Mouse (Mus musculus): ENCODE measurements at regions not wholly inside any gene's neighbourhood (a gene's known extent, or its start where the extent isn't known, plus 50 kb on each side); places are given as distances from the start of the nearest gene placed in this dataset.

DNA sequence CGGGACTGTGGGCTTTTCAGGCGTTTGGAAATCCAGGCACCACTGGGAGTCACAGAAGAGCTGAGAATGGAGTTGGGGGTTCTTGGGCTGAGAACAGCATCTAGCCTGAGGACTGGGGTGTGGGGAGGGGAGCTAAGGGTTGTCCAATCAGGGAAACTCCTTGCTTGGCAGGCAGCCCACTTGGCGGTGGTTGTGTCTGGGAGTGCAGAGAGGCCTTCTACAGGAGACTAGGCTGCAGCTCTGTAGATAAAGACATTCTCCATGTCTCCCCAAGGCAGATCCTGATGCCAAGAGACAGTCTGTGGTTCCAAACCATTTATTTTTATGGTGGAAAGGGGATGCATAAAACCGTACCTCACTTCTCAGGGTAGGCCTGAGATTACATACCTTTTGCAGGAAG is 774.6 kb downstream of the Brinp1 start:
- DNase-seq: no peak

DNA sequence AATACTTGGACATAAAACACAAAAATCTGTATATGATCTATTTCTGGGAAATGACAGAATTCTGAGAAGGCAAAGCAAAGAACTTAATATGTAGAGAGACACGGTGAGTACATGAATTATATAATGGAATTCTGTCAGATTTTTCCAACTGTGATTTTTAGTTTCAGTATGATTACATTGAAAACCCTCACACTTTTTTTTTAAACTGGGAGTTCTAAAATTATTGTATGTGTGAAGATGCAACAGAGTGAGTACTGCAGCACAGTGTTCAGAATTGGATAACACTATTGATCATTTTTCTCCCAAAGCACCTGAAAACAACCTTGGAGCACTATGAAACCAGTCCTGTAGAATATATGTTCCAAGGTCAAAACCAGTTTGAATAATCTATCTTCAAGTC is 797.7 kb downstream of the Brinp1 start:
- no peak for DNase-seq

DNA sequence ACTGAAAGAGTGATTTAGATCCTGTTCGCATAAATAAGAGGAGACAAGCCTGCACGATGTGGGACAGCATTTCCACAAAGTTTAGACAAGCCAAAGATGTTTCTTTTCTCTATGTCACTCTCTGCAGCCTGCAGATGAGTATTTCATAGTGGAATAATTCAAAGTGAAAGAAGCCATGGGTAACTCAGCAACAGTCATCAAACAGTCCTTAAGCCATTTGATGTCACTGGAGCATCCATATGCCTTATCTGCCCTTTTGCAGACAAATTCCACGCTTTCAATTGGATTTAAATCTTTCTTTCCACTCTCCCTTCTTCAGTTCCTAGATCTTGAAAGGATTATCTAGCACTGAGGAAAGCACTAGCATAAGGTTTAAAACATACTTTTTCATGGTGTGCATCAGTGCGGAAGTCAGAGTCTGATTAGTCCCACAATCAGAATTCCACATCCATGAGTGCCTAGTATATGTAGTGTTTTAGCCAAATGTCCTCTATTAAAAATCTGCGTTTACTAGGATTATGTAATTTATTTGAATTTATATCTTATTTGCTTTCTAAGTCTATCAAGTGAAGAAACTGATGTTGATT is 805.6 kb downstream of the Brinp1 start:
- no peak for DNase-seq

DNA sequence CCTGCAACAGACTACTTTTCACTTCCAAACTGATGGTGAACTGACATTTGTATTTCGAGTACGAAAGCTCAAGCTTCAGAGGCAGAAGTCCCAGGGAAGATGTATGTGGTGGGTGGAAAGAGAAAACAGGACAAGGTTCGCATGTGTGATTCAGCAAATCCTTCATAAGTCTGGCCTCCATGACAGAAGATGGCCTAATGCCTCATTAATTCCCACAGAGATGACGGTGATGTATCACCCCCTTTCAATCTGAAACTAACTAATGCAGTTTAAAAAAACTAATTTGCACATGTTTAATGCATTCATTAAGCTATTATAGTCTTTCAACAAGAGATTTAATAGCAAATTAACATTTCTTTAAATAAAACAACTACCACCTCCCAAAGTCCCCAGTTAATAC is 826.1 kb downstream of the Brinp1 start:
- DNase-seq: no peak

DNA sequence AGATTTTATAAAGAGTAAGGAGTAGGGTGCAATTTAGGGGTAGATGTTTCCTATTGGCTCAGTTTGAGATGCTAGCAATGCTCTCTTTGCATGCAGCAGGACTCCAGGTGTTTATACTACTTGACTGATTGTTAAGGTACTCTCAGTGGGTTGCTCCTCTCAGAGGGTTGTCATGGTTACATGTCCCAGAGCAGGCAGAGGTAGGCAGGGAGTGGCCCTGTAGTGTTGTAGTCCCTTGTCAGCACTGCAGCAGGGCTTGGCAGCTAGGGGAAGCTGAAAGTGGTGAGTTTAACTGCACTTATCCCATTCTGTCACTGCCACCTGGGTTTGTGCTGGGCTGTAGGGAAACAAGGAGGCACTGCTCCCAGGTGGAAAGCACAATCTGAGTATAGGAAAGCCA is 839.7 kb downstream of the Brinp1 start:
- DNase-seq: no peak

DNA sequence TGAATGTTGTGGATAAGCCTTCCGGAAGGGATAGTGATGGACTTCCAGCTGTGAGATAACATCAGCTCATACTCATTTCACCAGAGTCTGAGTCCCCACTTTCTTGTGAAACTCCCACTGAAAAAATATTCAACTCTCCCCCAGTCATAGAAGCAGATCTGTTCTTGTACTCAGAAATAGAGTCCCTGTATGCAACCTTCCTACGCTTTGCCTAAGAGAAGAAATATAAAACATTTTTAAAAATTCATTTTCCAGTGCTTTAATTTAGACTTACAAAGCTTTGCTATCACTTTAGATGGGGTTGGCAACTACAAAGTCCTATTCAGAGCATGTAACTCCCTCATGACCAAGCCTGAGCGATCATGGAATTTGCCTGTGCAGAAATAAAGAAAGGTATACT is 868.9 kb downstream of the Brinp1 start:
- no peak for DNase-seq

DNA sequence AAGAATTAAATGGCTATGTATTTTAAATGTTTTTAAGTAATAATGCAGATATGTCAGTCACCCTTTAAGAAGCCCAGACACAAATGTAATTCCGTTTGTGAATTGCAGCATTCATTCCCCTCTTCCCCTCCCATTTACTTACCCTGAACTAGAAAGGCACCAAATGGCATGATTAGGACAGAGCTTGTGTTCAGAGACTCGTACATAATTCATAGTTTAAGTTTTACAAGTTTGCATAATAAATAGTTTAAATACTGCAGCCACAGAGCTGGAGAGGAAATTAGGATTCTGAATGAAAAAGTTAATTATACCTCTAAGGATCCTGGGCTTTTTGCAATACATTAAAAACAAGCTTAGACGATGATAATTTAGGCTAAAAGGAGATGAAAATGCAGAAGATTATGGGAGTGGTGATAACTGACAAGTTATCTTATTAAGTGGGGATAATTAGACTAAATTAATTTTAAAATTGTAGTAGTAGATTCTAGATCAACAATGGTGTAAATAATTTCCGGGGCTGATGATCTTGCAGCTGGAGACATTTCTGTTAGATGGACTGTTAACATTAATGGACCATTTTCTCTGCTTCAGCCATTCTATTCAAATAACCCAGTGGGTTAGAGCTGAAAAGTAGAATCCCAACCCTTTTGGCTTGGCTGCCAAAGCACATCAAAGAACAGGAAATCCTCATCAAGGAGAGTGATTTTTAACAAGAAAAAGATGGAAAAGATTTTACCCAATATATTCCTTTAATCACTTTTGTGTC is 897.2 kb downstream of the Brinp1 start:
- DNase-seq: no peak

DNA sequence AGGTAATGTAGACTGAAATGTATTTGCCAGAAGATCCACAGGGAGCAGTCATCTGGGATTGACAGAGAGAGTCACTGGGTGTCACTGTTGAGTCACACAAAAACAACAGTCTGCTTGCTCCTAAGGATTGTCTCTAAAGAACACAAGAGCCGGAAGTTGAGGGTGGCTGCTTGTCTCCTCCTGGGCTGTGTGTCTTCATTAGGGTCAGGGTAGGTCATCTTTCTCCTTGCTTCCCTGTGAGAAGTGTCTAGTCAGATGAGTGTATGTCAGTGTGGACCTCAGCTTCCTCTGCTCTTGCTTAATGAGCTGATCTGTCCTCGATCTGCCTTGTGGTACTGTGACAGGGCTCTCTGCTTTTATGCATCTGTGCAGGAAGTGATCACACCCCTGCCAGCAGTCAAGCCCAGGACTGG is 931.3 kb downstream of the Brinp1 start:
- peak; percentile 36 for DNase-seq

DNA sequence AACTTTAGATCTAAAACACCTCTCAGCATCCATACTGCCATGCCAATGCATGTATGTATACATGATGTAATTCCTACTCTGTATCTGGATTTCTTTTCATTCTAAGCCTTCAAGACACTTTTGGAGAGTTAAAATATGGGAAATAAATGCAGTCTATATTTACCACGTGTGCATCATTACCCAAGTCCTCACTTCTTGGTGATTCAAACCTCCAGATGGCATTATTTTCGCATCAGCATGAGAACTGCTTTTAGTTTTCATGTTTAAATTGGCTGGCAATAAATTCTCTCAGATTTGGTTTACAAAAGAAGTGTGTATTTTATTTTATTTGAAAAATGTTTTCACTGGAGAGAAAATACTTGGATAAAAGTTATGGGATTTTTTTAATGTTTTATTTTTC is 942.8 kb downstream of the Brinp1 start:
- DNase-seq: no peak

DNA sequence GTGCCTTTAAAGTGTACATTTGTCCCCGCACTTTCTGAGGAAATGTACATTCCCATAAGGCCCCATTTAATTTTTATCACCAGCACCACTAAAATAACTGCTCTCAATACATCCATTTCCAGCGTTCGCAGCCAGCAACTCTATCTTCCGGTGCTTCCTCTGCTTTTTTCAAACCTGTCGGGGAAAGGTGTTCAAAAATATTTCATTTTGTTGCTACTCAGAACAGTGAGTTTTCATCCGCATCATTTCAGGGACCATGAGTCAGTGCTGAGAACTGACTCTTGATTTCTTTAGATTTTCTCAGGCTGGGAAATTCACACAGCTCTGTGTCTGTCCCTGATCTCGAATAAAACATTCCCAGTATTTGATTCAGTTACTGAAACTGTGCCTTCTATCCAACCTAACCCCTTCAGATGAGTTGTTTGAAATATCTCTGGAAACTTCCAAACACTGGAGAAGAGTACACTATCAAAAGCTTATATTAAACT is 959.4 kb downstream of the Brinp1 start:
- no peak for DNase-seq

DNA sequence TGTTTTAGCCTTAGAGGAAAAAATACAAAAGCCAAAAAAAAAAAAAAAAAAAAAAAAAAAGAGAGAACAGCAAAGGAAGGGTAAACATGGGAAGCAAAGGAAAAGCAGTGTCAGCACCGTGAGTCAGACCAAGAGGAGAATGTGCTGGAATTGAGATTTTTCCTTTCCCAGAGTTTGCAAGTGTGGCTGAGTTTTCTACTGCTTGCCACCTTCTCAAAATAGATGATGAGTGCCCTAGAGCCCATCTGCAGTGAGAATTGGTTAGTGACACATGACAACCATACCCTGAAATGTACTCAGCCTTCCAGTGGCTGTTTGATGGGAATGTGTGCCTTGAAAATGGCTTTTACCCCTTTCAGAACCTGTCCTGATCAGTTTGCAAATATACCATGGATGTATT is 990.7 kb downstream of the Brinp1 start:
- DNase-seq: no peak

DNA sequence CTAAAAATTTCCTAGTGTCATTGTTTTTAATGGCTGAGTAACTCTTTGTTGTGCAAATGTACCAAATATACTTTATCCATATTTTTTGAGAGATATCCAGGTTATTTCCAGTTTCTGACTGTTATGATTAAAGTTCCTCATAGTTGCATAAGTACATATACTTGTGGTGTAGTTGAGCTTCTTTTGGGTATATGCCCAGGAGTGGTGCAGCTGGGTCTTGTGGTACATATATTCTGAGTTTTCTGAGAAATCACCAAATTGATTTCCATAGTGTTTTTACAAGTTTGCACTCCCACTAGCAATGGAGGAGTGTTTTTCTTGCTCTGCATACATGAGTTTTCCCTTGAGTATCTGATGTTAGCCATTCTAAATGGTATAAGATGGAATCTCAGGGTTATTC is 1006.2 kb downstream of the Brinp1 start:
- DNase-seq: no peak

DNA sequence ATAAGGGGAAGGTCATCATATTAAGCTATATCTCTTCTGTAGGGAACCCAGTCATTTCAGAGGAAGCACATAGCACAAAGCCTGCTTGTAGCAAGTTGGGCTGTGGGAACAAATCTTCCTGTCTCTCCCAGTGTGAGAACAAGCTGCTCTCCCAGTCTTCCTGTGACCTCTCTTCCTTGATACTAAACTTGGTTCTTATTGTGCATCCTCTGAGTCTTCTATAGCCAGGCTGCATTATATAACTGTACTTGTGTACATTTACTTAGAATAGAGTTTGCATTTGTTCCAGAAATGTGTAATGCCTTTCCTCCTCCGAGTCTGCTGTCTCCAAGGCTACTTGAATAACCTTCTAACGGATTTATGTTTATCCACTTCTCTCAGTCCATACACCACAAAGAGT is 1021.7 kb downstream of the Brinp1 start:
- DNase-seq: no peak

DNA sequence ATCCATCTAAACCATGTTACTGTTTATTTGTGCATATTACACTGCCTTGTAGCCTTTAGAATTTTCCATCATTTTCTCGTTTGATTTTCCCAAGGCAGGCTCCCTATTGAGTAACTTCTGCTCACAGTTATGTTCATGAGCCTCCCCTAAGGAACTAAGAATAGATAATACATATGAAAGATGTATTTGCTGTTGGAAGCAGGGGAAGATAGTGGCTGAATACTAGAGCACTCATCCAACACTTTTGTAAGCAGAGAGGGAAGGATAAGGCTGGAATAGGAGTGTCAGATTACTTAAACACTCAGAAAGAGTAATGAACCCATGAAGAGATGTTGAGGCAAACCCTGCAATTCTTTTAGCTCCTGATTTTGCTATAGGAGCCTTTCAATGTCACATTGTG is 1055.1 kb downstream of the Brinp1 start:
- no peak for DNase-seq

DNA sequence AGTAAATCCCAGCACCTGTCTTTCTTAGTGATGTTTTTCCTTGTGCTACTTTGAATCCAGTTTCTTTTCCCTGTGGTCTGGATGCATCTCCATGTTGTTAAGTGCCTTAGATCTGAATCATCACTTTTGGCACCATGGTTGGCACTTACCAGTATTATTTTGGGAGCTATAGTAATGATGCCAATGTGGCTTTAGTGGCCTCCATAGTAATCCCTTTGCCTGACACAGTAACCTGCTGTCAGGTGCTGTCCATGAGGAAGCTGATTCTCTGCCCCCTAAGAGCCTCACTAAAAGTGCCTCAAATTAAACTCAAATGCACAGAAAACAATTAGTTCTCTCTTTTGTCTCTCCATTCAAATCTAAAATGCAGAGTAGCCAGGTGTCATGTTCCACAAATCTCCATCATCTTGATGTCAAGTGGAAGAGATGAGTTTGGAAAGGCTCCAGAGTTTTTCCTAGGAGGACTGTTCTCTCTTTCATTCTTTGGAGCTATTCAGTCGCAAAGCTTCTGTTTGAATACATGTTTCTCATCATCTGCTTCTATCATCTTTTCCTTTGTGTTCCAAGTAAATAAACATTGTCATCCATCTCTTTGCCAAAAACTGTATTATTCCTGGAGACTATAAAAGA is 1062.1 kb downstream of the Brinp1 start:
- DNase-seq: no peak

DNA sequence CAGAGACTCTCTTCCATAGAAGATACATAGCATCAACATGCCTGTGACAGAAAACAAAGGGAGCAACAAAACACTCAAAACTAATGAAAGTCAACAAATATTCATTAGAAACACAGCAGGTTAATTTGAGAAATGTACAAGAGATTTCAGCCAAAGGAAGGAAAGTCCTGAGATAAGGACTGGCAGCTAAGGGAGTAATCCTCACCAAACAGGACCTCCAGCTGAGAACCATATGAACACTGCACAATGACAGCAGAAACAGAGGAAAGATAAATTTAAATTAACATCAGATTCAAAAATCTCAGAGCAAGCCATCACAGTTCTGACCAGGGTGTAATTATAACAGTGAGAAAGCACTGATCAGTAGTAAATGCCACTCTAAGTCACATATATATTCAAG is 1060.6 kb downstream of the Tlr4 start:
- no peak for DNase-seq

DNA sequence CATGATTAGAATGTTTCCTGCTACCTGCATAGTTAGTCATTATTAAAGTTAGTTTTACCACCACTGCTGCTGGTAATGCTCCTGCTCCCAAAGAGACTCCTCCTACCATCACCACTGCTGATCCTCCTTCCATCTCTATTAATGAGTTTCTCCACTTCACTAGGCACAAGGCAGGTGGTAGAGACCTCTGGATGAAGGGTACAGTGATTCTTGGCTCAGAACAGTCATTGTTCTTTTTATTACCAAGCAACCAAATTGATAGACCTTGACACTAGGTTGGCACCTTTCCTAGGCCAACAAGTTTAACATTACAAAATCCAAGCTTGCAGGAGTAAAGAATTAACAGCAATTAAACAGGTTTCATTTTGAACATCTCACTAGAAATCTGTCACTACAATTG is 1057.8 kb downstream of the Tlr4 start:
- DNase-seq: no peak

DNA sequence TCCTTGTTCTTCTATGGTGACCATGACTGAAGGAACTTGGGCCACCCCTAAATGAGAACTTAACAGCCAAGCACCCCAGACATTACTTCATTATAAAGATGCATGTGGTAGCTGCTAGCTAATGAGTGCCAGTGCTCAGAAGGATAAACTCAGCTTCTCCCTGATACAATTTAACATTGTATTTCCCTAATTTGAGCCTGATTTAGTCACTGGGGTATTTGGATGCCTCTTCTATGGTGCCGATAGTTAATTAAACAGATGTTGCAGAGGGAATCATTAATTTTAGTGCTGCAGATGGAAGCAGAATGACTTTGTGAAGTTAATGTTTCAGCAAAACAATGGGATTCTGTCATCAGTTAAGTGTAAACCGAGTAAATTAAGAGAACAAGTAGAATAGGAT is 1034.8 kb downstream of the Tlr4 start:
- DNase-seq: no peak

DNA sequence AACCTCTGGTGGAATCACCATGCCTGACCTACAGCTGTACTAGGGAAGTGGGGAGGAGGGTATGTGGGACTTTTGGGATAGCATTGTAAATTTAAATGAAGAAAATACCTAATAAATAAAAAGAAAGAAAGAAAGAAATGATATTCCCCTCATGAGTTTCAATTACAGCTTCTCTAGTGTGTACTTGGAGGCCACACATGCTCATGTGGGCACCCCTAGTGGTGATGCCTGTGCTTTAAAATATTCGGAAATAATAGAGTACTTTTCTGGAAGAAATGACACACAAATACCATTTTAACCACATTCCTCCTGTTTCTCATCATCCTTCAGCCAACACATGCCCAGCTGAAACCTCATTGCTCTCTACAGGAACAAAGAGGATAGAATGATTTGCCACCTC is 1034.4 kb downstream of the Tlr4 start:
- no peak for DNase-seq

DNA sequence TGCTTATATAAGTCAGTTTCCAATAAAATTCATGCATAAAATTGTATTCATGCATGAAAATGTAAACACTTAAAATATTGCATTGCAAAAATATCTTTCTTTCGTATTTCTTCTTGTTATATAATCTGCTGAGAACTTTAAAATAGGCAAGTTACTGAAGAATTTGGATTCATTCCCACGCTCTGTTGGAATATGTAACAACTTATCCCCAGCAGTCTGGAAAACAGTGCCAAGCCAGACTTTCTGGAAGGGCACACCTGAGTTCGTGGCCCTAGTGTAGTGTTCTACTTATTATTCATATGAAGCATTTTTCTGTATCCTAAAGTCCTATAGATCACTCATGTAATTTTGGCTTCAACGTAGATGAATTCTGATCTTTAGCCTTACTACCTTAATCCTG is 1025.6 kb downstream of the Tlr4 start:
- DNase-seq: no peak

DNA sequence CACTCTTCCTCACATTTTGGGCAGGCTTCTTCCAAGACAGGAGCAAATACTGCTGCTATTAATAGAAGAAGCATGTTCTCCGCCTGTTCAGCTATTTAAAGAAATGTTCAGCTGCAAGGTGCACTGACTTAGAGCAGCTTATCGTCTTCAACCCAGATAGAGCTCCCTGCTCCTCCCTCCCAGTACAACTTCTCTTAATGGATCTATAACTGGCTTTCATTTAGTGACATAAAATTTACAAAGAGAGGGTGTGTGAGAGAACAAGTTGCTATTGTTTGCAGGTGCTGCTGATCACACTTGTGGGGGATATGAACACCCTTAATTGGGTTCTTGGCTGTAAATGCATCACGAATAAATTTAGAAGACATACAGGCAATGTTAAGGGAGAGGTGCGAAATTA is 1006.0 kb downstream of the Tlr4 start:
- DNase-seq: no peak

DNA sequence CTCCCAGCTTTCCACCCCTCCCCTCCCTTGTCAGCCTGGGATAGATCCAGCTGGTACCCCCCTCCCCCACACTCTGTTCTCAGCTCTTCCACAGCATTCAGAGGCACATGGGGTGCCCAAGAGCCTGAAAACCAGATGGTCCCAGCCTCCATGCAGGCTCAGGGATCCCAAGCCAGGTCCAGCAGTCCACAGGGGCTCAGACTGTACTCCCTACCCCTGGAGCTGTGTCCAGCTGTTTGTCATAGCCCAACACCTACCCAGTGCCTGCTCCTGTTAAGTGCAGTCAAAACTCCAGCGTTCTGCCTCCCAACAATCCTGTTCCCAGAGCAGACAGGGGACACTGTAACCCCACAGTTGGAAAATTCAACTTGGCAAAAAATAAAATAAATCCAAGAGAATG is 998.1 kb downstream of the Tlr4 start:
- DNase-seq: no peak

DNA sequence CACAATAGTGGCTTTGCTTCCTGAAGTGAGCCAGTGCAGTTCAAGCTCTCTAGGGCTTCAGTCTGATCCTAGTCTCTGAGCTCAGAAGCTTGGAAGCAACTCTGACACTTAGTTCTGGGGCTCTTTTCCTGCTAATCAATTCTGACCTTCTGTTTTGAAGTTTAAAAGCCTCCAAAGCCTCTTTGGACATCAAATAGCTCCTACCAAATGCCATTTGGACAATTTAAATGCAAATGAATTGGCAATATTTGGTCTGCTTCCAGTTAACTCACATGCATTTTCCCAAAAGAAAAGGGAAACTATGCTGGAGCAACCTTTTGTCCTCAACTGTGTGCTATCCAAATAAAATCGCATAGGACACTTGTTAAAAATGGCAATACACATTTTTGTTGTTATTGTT is 968.7 kb downstream of the Tlr4 start:
- DNase-seq: no peak
